Mouse (Mus musculus) left cerebral cortex, postnatal 10 days (tissue): Measurements from ENCODE around the gene Lrriq4. TPM values are rescaled to one million over a fixed set of nuclear protein-coding genes. Genes with fewer than 3 reads are reported as not detected.

Experiments
- DNase-seq, 2 experiments: peaks; one replicate each; pipeline ENCODE4 v3.0.0; 2021 to 2022; ENCODE audit warnings: low spot score in 2 of 2, mixed read lengths in 1 of 2; ENCODE audit errors: extremely low spot score in 1 of 2
- intact Hi-C: fragments of 180-260 bp; cut with DNase I; formaldehyde crosslinking; loops from one replicate; pipeline ENCODE4 v1.15.1; 2025
- total RNA-seq, 2 experiments: library from RNA; stranded (reverse); gene quantifications; 2 replicates each; pipeline ENCODE4 v1.2.3; 2021

Lrriq4 gene
- not detected for total RNA-seq

DNA sequence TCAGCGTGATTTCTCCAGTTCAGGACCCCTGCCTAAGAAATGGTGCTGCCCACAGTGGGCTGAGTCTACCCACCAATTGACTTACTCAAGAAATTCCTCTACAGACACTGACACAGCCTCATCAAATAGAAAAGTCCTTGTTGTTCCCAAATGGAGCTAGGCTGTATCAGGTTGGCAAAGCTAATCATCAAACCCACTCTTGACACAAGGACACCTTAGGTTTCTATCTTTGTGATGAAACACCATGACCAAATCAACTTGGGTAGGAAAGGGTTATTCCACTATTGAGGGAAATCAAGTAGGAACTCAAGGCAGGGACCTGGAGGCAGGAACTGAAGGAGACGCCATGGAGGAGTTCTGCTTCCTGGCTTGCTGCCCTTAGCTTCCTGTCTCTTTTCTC lies at the start of gene Lrriq4:
Gene Lrriq4, plus strand, starts transcription at position 301 of the 400 bp plus-strand sequence.
- no peak for DNase-seq
- intact Hi-C loops: no loop called here

DNA sequence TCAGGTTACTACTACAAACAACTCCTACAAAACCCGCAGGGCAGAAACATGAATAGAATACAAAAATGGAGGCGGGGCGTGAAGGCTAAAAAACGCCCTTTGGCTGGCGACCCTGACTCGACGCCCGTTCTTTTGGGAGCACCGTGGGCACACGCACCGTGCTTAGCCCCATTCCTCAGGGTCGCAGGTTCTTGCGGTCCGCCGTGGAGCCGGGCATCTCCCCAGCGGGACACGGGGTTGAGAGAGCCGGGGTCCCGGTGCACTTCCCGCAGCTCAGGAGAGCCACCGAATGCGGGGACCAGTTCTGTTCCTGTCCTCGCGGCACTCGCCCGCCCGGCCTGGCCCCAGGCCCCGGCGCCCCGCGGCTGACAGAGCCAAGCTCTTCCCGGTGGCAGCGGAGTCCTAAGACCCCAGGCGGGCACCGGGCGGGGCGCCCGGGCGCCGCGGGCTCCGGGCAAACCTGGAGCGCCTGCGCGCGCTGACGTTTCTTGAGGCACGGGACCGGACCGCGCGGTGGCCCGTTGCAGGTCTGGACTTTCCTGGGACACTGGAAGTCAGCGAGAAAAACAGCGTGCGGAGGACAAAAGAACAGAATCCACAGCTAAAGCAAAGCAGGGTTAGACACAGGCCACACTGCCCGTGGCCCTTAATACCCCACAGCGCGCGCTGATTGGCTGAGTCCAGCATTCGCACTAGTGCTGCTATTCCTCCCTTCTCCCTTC lies 49.0 kb upstream of the Lrriq4 start:
- intact Hi-C loops: loop anchor here (10.0 kb wide), 1 partner anchor 540 kb away; no protein-coding TSS in a partner anchor
- peak in 1 of 2 experiments; percentile 53 for DNase-seq

DNA sequence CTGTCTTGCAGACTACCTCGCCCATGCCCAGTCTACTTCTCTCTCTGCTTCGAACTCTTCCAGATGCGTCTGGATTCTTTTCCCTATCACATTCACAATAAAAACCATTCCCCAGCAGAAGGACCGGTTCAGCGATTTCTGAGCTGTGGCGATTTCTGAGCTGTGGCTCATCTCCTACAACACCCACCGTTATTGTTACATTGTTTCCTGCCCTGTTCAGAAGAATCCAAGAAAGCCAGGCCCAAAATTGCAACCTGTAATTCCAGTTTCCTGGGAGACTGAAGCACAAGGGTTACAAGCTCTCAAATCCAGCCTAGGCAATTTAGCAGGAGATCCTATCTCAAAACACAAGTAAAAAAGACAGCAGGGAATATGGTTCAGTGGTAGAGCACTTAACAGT lies 47.0 kb upstream of the Lrriq4 start:
- DNase-seq: no peak
- intact Hi-C loops: loop anchor here (10.0 kb wide), 1 partner anchor 538 kb away; no protein-coding TSS in a partner anchor

DNA sequence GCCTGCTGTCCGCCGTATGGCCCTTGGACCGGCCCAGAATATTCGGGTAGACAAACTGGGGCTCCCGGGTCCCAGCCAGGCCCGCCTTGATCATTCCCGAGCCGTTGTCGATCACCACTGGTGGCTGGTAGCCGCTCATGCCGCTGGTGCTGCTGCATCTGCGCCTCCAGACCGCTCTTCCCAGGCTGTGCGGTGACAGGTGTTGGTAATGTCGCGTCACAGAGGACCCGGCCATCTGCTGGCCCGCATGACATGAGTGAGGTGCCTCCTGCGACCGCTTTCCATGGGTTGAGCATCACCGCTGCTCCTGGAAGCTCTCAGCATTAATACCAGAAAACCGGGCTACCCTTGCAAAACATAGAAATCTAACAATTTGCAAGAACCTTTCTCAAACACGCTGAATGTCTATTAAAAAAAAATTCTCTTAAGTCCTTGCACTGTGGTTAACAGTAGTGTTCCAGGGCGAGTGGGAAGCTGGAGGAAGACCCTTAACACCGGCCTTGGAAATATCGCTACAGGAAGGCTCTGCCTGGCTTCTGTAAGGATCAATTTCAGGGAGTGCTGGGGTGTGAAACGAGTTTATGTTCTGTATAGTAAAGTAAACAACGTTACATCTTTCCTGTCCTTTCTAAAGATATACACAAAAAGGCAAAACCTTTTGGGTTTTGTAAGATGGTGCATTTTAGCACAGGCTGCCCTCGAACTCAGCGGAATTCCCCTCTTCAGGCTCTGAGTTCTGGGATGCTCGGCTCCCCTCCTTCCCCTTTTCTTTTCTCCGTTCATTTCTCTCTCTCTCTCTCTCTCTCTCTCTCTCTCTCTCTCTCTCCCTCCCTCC lies 44.4 kb upstream of the Lrriq4 start, which contains the start of gene Actrt3:
Gene Actrt3, minus strand, starts transcription at position 229 of the 835 bp plus-strand sequence.
- intact Hi-C loops: loop anchor here (5.0 to 10.0 kb wide), 3 partner anchors 192 to 535 kb away; partner anchors contain the start of genes Phc3 and Sec62
- DNase-seq: peak in 1 of 2 experiments; percentile 61

DNA sequence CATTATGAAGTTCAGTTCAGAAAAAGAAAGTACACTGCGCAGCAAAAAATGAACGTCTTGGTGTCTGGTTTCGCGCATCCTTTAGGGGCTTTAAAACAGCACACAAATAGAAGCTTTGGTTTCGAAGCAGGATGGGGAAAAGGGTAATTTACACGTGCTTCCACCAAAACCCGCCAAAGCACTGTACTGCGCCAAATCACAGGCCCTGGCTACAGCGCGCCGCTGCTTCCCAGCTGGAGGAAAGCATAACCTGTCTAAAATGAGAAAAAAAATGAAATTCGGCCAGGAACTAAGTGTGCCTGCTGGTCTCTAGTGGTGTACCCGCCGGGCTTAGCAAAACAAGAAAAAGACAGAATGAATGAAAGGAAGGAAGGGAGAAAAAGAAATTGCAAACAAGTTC lies 43.6 kb upstream of the Lrriq4 start:
- intact Hi-C loops: loop anchor here (5.0 to 10.0 kb wide), 2 partner anchors 192 to 364 kb away; partner anchors contain the start of genes Phc3 and Sec62
- peak in 1 of 2 experiments; percentile 34 for DNase-seq

DNA sequence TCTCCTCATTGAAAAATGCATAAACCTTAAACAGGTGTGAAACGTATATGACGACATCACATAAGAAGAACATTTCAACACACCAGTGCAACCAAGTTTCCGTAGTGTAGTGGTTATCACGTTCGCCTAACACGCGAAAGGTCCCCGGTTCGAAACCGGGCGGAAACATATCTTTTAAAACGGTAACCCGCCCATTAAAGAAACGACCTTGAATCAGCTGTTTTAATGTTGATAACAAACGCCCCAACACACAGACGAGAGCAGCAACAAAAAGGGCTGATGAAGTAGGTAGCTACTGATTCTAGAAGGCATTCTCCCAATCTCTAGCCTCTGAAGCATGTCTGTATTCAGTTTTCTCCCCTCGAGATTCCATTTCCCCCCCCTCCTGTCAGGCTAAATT lies 43.1 kb upstream of the Lrriq4 start:
- DNase-seq: peak; percentile 78 to 83
- intact Hi-C loops: loop anchor here (5.0 to 10.0 kb wide), 2 partner anchors 191 to 364 kb away; partner anchors contain the start of genes Phc3 and Sec62

DNA sequence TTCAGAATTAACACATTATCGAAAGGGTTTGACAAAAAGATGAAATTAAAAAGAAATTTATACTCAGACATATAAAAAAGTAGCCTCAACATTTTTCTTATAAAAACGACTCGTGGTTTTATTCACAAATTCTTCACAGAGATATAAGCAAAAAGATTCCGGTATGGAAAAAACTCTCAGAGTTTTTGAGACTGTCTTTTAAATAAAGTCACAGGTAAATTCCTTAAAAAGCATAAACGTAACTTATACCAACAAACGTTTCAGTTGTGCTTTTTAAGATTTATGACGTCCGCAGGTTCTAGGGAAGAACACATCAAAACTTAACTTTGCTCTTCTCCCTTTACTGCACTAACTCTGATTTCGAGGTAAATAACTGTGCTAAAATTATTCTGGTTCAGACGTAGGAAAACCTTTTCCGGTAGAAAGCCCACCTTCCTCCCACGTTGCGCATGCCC lies 42.7 kb upstream of the Lrriq4 start:
- DNase-seq: no peak
- intact Hi-C loops: loop anchor here (5.0 to 10.0 kb wide), 2 partner anchors 191 to 363 kb away; partner anchors contain the start of genes Phc3 and Sec62

DNA sequence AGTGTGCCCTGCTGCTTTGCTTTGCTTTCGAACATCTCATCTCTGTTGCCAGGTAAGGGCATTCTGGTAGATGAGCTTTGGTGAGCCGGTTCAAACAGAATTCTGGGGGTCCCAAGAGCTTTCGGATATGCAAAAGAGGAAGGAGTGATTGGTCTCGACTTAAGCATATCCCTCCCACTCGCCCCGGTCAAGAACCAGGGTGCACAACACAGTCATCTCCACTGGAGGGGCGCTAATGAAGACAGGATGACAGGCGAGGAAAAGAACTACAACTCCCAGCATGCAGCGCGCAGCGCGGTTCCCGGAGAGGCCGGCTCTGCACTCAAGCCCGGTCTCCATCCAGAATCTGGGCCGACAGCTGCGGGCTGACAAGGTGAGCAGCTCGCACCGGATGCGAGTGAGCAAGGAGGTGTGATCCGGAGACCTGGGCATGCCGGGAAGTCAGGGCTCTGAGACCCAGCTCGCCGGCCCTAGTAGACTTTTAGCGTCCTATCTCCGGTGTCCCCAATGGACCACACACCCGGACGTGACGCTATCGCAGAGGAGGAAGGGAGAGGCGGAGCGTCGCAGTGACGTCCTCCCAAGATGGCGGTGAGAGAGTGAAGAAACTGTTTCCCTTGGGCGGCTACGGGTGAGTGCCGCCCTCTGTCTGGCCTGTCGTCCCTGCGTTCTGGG lies 42.1 kb upstream of the Lrriq4 start, which contains the start of gene Mynn:
Gene Mynn, plus strand, starts transcription at position 1 of the 675 bp plus-strand sequence.
- intact Hi-C loops: loop anchor here (5.0 to 10.0 kb wide), 2 partner anchors 190 to 363 kb away; partner anchors contain the start of genes Phc3 and Sec62

DNA sequence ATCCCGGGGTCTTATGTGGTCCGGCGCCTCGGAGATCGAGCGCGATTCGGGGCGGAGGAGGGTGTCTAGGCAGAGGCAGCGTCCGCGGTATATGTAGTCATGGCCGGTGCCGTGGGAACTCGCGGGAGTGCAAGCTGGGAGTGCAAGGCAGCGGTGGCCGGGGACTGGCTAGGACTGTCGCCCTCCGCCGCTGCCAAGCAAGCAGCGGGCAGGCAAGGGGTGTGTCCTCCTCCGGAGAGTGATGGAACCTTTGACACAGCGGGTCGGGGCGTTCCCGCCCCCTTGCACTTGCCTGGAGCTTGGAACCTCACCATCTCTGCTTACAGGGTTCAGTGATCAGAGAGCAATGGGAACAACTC lies 41.6 kb upstream of the Lrriq4 start:
- DNase-seq: peak in 1 of 2 experiments; percentile 82
- intact Hi-C loops: loop anchor here (5.0 to 10.0 kb wide), 2 partner anchors 190 to 362 kb away; partner anchors contain the start of genes Phc3 and Sec62

More for the DNA sequence above, 42.1 kb upstream of the Lrriq4 start, which contains the start of gene Mynn:
- peak; percentile 94 to 96 for DNase-seq

DNA sequence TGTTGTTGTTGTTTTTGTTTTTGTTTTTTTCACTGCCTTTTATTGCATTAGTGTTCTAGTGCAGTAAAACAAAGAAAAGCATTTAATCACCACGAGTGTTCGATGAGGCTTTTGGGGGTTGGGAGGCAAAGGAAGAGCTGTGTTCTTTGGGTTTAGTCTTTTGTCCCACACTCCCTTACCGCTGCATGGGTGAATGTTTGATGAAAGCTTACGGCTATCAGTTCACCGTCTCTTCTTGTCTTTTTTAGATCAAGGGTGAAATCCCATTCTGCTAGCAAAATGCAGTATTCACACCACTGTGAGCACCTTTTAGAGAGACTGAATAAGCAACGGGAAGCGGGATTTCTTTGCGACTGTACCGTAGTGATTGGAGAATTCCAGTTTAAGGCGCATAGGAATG lies 41.1 kb upstream of the Lrriq4 start:
- intact Hi-C loops: loop anchor here (5.0 to 10.0 kb wide), 2 partner anchors 189 to 362 kb away; partner anchors contain the start of genes Phc3 and Sec62
- DNase-seq: no peak

DNA sequence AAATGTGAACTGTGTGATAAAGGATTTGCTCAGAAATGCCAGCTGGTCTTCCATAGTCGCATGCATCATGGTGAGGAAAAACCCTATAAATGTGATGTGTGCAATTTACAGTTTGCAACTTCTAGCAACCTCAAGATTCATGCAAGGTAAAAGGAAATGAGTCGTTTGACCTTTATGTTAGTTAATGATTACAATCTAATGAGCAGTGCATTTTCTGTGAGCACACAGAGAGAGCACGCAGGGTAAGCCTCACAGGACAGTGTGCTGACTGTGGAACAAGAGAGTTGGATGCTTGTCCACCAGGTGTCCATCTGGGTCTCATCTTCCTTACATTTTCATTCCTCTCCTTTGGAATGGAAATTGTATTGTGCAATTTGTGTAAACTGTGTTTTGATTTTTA lies 35.3 kb upstream of the Lrriq4 start:
- no peak for DNase-seq
- intact Hi-C loops: loop anchor here (5.0 to 10.0 kb wide), 2 partner anchors 193 to 356 kb away; partner anchors contain the start of gene Phc3

DNA sequence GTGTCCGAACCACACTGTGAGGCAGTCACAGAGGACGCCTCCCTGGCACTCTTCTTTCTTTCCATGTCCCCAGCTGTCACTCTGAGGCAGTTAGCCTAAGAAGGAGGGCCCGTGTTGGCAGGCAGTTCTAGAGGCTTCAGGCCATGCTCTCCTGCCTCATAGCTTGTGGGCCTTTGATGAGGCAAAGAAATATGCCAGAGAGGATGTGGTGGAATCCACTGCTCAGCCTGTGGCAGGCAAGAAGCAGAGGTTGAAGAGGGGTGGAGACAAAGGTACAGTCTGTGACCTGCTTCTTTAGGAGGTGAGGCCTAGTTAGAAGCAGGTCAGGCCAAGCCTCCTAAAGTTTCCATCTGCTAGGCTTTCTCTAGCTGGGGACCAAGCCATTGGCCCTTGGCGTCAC lies 33.4 kb upstream of the Lrriq4 start:
- intact Hi-C loops: loop anchor here (5.0 kb wide), 1 partner anchor 206 kb away; no protein-coding TSS in a partner anchor
- DNase-seq: no peak

DNA sequence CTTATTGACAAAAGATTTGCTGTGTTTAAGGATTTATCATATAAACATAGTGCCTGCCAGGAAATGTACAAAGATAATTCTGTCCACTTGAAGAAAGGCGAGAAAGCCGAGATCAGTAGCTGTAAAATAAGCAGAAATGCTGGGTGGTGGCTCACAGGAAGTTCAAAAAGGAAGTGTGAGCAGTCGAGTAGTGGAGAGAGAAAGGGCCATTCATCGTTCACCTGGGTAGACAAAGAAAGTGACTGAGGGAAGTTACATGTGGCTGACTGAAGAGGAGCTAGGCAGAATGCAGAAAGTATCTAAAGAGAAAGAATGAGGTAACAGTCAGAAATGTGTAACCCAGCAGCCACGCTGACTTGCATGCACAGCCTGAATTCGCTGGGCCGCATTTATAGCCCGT lies 24.2 kb upstream of the Lrriq4 start:
- no peak for DNase-seq
- intact Hi-C loops: no loop called here

DNA sequence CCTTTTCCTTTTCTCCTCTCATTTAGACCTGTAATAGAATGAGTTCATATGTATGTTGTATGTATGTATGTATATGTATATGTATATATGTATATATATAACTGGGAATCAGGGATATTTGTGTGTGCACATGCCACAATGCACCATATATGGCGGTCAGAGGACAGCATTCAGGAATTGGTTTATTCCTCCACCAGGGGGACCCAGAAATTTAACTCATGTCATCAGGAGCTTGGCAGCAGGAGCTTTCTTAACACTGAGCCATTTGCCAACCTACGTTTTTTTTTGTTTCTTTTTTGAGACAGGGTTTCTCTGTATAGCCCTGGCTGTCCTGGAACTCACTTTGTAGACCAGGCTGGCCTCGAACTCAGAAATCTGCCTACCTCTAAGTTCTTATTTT lies 10.6 kb upstream of the Lrriq4 start:
- intact Hi-C loops: no loop called here
- DNase-seq: no peak

DNA sequence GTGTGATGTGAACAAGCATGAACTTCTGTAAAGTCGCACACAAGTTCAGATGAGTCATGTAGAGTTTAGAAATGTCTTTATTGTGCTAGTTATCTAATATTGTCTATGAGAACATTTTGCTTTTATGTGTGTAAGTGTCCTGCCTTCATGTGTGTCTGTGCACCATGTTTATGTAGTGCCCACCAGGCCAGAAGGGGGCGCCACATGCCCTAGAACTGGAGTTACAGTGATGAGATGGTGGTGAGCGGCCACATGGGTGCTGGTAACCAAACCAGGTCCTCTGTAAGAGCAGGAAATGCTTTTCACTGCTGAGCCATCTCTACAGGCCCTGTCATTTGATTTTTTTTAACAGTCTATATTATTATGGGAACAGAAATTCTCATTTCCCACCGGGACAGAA lies 8.7 kb upstream of the Lrriq4 start:
- no peak for DNase-seq
- intact Hi-C loops: no loop called here

DNA sequence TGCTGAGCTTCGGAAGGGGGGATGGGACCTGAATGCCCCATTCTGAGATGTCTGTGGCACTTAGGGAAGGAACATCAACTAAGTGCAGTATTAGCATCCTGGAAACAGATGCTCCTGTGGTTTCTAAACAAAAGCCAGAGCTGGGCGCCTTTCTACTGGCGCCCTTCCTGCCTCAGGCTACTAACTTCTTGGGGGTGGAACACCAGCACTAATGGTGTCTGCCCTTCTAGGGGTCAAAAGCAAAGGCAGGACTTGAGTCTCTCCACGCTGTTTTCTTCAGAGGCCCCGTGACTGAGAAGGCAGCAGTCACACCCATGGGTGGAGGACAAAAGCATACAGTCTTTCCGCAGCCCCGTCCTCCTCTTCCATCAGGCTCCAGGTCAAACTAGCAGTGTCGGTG lies 2.5 kb downstream of the Lrriq4 start:
- intact Hi-C loops: no loop called here

DNA sequence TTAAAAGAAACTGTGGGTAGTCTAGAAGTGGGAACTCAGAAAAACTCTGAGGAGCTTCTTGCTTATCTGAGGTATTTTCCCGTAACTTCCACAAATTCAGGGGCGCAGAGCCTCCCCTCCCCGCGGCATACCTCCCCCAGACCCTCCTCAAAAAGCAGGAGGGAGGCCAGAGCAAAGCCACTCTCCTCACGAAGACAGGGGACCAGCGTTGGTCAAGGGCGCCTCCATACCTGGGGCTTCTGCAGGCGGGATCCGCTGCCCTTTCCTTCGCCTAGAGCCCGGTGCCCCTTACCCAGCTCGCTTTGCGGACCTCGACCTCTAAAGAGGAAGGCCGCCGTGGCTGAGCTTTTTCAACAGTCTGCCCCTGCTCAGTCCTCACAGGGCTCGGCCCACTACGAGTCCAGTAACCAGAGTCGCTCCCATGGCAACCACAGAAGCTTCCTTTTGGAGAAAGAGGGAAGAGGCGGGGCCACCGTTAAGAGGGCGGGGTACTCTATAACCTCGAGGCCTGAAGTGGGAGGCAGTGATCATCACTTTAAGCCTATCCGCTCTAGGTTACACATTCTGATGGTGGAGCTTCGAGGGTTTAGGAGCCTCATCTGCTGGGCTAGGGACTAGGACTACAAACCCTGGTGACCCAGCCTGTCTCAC lies 3.3 kb downstream of the Lrriq4 start, which contains the start of gene Lrrc34:
Gene Lrrc34, minus strand, starts transcription at position 430 of the 651 bp plus-strand sequence.
- intact Hi-C loops: no loop called here
- DNase-seq: peak; percentile 31 to 75

More for the DNA sequence above, 2.5 kb downstream of the Lrriq4 start:
- no peak for DNase-seq

DNA sequence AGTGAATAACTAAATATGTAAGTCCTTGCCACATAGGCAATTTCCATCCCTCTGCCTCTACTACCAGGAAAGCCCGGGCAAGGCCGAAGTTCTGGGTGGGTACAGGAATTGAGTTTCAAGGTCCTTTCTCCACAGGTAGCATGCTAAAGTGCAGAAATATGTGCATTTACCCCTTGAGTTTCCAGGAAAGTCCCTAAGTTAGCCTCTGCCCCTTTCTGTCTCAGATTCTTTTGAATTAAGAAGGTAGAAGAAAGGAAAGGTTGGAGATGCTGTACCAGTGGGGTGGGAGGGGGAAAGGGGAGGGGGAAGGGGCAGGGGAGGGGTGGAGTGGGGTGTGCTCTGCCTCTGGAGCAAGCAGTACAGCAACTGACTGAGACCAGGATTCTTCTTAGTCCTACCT lies 4.2 kb downstream of the Lrriq4 start:
- intact Hi-C loops: no loop called here
- DNase-seq: no peak
